Mouse (Mus musculus) T-helper 17 cell (primary cell): ENCODE measurements at regions not wholly inside any gene's neighbourhood (a gene's known extent, or its start where the extent isn't known, plus 50 kb on each side); places are given as distances from the start of the nearest gene placed in this dataset.

ENCODE experiments used
- in situ Hi-C, 2 experiments: fragments of 300-600 bp; cut with MboI, MseI; formaldehyde crosslinking; loops; 1 replicate in 1 of 2; 2 replicates in 1 of 2; pipeline ENCODE4 v1.15.1; 2025; ENCODE audit warnings: high pct_unique_total_duplicates in 2 of 2

DNA sequence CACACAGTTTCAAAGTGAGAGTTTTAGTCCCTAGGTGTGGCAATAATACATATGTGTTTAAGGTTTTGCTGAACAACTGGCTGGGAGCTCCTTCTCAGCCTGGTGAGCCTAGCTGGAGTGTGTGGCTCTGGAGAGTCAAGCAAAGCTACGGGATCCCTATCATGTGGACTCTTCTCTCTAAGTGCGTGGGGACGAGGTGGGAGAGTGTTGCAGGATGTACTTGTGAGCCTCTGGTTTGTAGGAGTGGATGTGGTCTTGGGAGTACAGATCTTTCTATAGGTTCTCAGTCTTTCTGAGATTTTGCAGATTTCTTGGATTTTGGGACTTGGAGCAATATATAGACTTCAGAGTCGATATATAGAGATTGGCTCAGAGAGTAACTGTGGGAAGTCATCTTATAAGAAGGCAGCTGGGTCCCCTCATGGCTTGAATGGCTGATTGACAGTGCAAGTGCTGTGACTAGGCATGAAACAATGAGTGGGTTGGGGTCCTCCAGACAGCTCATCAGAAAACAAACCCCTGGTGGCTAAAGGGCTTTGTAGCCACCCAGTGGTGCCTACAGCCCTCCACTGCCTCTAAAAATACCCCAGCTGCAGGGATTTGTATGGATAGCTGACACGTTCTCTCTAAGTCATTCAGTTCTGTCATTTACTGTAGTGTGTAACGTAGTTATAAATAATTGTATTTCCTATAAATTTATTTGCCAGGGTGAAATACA, 486.1 kb downstream of the Cdh26 start:
- in situ Hi-C loops = no loop called here

DNA sequence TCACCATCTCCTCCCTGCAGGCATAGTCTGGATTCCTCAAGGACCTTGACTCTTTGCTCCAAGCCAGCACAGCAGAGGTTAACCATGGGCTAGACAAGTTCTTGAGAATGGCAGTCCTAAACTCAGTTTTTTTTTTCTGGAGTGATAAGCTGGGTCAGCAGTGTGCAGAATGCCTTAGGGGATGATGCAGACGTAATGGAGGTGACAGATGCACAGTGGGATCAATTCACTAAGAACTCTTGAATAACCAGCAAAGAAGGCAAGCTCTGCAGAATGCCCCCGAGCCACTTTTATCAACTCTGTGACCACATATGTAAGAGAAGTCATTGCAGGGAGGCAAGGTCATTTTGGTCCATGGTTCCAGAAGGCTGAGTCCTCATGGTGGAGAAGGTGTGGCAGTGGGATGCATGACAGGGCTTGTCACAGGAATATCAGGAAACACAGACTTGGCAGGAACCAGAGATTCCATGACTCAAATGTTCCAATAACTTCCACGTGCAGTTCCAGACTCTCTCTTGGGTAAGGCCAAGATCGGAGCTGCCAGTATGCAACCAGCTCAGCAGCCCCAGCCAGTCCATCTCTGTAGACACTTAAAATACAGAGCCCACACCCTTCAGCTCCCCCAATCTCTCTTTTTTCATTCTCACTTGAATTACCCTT, 494.3 kb downstream of the Cdh26 start:
- in situ Hi-C loops = no loop called here

DNA sequence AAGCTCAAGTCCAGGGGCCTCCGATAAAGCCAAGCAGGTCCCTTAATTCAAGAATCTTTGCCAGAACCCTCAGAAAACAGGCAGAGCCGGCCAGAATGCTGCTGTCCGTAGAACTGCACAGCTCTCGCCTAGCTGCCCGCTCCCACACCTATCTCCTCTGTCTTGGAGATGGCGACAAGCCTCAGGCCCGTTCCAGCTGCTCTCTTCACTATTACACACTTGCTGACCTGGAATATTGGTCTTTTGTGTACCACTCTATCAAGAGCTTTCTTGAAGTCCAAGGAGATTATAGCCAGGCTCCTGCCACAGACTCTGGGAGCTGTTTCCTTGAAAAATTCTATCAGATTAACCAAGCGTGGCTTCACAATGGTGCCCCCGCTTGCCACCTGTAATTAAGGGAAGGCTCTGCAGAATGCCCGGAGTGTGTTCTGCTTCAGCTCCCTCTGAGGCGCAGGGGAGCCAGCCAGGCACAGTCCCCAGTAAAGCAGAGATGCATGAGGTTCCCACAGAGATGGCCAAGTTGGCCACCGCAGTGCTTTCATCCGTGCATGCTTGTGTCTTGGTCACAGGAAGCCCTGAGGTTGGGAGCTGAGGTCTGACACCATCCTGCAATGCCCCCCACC, 496.8 kb downstream of the Cdh26 start:
- in situ Hi-C loops = no loop called here

DNA sequence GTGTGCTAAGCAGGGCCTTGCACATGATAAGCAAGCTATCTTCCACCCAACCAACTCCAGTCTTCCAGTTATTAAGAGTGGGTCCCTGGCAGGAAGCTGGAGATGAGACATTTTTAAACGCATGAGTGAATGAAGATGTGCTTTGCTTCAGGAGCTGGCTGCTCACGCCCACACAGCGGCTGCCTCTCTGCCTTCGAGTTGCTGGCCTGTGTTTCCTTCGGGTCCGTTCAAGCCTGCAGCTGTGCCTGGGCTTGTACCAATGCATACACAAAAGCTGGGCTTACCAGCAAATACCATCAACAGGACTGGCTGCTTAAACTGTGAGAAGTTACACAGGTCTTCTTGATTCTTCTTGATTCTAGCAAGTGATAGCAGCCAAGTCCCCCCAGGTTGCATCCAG, 498.7 kb downstream of the Cdh26 start:
- in situ Hi-C loops = no loop called here

DNA sequence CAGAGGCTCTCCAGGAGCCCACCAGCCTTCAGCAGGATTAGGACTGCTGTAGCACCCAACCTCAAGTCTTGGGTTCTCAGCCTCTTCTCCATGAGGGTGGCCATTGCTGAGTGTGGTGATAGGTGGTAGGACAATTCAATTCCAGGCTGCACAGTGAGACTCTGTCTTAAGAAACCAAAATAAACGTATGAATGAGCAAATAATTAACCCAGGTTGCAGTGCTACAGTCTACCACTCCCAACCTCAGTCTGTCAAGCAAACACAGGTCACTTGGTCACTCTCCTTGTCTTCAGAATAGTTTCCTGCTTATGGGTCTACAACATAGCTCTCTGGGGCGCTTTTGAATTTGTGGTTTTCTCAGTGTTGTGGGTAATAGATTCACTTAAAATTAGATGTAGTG, 499.8 kb downstream of the Cdh26 start:
- in situ Hi-C loops = no loop called here

DNA sequence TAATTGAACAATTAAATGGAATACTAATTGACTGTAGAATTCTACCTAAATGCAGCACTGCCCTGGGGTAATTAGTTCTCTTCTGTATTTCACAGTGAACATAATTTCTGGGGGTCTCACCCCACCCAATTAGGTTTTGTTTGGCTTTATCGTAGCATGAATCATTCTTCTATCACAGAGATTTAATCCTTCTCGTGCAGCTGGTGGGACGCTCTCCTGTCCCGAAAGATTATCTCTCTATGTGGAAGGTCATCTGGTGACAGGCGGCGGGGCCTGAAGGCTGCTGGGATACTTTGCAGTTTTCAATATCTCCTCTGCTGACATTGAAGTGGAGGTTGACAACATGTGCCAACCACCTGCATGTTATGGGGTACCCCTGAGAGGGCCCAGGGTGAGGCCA, 493.8 kb upstream of the Cdh4 start:
- in situ Hi-C loops = no loop called here

DNA sequence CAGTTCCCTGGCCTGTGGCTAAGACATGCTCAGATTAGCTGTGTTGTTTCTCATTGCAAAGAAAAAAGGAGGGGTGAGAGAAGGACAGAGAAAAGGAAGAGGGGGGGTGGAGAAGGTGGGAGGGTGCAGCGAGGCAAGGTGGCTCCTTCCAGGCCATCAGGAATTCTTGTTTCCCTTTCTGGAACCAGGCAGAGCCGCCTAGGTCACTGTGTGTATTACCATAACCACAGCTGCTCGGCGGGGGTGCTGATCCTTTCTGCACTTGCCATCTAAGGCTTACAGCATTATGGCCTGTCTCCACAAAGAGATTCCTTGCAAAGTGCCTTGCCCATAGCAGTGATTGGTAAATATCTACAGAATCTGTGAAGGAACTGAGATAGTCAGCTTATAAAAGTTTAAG, 493.1 kb upstream of the Cdh4 start:
- in situ Hi-C loops = no loop called here

DNA sequence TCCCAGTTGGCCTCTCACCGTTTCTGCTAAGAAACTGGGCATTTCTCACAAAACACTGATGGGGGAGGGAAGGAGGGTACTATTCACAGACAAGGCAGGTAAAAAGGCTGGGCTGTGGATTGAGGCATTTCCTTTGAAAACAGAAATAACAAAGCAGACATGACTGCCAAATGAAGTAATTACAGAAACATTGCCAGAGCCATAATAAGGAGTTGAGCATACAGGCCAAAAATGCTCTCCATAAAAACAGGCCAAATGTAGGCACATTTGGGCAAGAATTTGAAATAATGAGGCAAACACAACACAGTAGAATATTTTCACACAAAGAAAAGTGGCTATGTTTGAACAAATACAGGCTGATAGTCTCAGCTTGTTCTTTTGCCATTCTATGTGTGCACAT, 491.9 kb upstream of the Cdh4 start:
- in situ Hi-C loops = no loop called here

DNA sequence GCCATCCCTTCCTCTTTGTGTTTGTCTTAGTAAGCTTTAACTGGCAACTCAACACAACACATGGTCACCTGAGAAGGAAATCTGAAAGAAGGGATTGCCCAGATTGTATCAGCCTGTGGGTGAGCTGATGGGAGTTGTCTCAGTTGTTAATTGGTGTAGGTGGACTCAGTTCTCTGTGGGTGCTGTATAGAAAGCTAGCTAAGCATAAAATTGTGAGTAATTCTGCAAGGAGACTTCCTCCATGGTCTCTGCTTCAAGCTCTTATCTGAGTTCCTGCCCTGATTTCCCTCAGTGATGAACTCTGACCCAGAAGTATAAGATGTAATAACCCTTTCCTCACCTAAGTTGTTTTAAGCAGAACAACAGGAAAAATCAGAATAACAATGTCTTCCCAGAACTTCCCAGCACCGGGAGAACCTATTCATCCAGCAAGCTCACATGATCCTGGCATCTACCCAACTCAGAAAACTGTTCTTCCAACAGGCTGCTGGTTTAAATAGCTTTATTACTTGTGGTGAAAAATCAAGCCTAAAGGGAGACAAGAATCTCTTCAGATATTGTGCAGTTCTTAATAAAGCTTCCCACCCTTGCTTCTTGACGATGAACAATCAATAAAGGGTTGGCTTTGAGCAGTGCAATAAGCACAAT, 487.7 kb upstream of the Cdh4 start:
- in situ Hi-C loops = no loop called here

DNA sequence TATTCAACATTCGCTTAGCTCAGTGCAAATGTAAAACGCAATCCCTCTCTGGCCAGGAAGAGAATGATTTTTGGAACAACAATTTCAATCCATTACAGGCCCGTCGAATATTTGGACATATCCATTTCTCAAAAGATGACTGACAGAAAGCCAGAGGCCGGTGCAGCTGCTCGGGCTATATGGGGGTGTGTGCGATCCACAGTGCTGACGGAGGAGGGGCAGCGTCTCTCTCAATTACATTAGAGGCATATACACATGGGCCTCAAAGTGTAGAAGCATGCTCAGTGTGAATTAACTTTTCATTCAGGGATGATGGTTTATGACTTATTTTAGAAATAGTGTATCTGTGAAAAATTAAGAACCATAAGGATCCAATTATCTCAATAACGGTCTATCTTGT, 483.4 kb upstream of the Cdh4 start:
- in situ Hi-C loops = no loop called here

DNA sequence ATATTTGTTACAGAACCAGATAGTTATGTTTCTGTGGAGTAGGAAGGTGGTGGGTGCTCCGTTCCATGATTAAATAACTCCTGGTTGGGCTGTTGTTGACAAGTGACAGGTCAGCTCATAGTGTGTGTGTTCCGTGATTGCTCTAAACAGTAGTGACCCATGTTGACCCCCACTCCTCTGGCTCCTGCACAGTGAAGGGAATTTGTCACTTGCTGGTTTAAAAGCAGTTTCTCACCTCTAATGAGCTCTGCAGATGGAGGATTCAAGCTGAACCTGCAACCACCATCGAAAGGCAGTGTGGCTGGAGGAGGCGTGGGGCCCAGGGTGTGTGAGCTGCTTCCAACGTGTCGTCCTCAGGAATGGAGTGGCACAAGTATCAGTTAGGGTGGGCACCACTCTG, 482.6 kb upstream of the Cdh4 start:
- in situ Hi-C loops = no loop called here

DNA sequence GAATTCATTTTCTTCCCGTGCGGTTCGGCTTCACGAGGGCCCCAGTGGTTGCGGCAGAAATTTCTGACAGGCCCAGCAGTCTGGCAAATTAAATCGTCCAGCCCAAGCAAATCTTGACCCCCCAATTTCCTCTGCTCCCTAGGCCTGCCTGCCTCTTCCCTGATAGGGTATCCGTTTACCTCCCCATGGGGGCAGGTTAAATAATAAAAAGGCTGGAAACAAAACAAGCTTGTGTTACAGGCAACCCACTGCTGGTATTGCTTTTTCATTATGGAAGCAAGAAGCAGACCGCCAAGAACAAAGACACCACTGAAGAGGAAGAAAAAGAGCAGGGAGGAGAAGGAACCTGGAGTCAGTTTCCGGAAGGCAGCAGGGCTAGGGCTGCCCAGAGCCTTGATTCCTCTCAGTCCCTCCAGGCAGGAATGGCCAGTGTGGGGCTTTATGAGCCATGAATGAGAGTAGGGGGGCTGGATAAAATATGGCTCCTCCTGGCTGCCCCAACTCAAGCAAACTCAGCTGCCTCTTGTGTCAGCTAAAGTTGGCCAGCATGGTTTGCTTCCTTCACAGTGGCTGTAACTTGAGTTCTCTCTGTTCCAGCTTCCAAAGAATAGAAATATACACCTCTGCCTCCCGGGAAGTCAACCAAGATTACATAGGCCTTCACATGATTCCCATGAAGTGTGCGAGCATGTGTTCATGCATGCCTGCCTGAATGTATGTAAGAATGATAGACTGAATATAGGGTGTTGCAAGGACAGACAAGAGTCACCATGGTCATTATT, 474.5 kb upstream of the Cdh4 start:
- in situ Hi-C loops = no loop called here

DNA sequence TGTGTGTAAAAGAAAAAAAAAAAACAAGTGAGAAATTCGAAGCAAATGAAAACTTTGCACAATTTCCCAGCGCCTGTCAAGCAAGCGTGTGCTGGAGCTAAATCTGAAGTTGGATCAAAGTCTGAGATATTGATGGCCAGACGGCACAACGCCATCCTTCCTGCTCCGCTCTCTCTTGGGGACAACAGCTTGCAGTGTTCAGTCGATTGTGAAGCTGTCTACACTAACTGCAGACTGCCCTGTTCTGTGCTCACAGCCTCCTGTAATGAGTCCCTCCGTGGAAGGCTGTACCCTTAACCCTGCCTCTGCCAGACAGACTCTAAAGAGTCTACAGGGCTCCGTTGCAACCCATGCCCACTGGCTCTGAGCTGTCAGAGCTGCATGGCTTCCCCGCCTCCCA, 472.5 kb upstream of the Cdh4 start:
- in situ Hi-C loops = no loop called here

DNA sequence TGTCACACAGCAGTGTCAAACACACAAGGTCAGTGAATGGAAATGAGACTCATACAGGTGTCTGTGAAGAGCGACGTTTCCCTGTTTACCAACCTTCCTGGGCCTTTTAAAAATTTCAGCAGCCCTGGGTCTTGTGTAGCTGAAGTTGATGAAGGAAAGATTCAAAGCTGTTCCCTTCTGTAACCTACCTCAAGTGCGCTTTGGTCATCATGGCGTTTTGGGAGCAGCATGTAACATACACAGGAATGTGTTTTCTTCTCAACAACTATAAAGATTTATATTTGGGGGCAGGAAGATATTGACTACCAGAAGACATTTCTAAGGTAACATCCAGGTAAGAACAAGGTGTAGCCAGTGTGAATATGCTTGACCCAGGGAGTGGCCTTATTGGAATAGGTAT, 466.9 kb upstream of the Cdh4 start:
- in situ Hi-C loops = no loop called here

DNA sequence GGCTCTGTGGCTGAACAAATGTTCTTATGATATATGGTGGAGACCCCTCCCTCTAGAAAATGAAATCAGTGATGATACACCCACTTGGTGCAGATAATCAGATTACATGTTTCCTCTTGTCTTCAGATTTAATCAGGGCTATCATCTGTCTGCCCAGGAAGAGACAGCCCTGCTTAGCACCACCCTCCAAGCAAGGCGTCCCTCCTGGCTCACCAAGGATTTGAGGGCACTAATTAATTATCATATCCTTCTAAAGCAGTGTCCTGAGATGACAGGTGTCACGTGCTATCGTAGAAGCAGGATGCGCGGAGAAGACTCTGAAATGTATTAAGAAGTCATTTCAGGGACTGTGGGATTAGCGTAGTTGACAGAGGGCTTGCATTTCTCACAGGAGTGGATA, 466.2 kb upstream of the Cdh4 start:
- in situ Hi-C loops = no loop called here

DNA sequence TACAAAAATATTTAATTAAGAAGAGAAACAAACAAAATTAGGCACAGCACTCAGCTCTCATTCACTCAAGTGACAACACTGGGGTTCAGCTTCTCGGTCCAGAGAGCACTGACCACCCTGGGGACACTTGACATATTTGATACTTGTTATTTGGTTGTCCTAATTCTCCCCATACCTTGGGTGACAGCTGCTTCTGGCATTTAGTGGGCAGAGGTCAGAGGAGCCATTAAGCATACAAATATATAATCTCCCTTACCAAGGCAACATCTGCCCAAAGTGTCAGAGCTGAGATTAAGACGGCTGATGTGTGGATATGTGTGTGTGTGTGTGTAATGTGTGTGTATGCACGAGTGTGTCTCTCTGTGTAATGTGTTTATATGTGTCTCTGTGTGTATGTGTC, 465.7 kb upstream of the Cdh4 start:
- in situ Hi-C loops = no loop called here

DNA sequence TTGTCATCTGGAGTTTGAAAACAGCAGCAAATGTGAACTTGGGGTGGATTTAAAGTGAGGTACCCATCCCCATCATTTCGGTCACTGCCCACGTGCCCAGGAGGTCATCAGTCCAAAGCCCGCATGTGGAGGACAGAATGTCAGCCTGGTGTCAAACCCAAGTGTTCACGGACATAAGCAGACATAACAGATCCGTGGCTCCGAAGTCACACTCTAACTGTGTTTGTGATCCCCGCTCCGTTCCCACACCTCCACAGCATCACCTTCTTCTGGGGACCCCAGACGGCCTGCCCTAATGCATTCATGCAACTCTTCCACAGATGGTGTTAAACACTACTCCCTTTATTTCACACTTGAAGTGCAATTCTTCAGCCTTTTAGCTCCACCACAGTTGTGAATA, 462.8 kb upstream of the Cdh4 start:
- in situ Hi-C loops = no loop called here

DNA sequence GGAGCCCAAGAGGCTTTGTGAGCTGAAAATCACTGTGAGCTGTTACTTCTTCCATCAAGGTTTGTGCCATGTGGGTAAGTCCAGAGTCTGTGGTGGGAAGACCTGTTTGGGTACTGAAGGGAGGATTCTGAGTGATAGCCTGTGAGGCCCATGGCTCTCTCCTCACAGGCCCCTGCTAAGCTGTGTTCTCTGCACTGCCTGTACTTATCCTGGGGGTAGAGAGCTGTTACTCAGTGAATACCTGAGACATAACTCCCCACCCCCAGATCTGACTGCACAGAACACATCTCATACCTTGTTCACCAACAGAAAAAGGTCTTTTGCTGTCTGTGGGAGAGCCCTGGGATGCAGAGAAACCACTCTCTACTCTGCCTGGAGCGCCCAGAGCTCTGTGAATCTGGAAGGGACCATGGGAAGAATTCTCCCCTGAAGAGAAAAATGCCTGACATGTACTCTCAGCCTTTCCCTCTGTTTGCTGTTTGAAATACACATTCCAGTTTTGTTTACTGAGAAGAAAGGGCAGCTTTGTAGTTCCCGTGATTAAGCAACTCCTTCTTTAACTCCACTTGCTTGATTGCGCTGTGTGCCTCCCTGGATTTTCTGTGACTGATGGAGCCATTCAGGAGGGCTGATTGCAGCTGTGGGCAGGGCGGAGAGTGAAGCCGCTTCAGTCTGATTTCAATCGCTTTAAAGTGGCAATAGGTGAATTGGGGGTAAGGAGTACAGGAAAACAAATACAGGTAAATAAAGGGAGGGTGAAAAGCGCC, 460.3 kb upstream of the Cdh4 start:
- in situ Hi-C loops = no loop called here

DNA sequence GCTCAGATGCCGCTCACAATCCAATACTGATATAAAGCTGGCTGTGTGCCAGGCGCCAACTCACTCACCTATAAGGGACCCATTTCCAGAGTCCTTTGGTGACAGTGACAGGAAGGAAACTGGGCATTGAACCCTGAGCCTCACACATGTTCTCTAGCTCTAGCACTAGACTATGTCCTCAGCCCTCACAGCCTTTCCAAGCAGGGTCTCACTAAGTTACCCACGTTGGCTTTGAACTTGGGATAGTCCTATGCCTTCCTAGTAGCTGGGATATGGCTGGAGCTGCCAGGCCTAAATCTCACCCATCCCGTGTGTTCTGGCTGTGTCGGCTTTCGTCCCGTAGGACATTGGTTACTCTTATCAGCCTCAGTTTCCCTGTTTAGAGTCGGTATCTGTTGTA, 458.4 kb upstream of the Cdh4 start:
- in situ Hi-C loops = no loop called here

DNA sequence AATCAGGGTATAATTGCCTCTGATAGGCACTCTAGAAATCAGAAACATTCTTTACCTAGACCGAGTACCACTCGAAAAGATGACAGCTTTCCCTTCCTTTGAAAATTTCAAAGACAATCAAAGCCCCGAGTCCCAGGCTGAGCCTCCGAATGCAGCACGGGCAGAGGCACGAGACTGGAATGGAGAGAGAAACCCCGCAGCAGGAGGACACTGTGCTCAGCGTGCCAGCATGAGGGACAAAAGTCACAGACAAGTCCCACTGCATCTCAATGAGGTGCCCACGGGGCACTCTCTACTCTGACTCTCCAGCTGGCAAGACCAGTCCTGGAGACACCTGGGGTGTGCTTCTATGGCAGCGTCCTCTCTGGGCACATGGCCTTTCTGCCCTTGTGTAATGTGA, 454.3 kb upstream of the Cdh4 start:
- in situ Hi-C loops = no loop called here

DNA sequence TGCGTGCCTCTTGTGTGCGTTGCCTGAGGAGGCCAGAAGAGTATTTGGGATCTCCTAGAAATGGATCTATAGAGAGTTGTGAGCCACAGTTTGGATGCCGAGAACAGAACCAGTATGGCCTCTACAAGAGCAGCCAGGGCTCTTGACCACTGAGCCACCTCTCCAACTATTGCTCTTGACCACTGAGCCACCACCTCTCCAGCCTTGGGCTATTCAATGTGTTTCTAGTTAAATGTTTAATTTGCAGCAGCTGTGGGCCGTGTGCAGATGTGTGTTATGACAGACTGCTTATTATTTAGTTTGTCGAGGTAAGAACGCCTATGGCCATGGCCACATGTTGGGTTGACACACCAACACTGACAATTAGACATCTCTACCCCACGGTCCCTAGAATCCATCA, 452.9 kb upstream of the Cdh4 start:
- in situ Hi-C loops = no loop called here
